Mouse (Mus musculus) v-Abl transformed pro-B cells (cell line): Measurements from ENCODE around the gene Acap2.

Experiments used
- in situ Hi-C, 2 experiments: fragments of 400-800 bp; cut with MboI; formaldehyde crosslinking; loops; one replicate each; pipeline ENCODE4 v1.15.1; 2025; ENCODE audit not compliant: unreplicated experiment in 2 of 2

The Acap2 gene

DNA sequence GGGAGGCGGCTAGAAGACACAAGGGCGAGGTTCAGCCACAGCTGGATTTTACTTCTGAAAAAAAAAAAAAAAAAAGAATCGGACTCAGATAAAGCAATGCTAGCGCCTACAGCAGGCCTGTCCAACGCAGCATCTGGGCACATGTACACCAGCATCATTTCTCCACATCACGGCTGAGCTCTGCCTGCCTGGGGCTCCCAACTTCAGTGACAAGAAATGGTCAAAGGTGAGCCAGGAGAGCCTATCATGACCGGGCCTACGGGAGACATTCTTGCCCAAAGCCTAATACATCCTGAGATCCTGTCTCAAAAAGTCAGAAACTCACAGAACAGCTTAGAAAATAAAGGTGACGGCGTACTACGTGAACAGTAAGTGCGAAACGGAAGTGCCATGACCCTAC is 140.3 kb downstream of the Acap2 start:
- in situ Hi-C loops = loop anchor here in 1 of 2 experiments (25.0 kb wide), 2 partner anchors 698 to 798 kb away; partner anchors contain the start of gene Cpn2

DNA sequence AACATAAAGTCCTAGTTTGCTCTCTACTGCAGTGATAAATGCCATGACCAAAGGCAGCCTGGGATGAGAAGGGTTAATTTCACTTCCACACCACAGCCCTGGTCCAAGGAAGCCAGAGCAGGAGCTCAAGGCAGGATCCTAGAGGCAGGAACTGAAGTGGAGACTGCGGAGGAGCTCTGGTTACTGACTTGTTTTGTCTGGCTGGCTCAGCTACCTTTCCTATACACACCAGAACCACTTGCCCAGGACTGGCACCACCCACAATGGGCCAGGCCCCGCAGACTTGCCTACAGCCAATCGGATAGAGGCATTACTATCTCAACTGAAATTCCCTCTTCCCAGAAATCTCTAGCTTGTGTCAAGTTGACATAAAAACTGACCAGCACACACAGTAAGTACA is 140.8 kb downstream of the Acap2 start:
- in situ Hi-C loops = loop anchor here in 1 of 2 experiments (25.0 kb wide), 2 partner anchors 698 to 798 kb away; partner anchors contain the start of gene Cpn2

- in situ Hi-C loops = loop anchor here in 1 of 2 experiments (25.0 kb wide), 2 partner anchors 697 to 797 kb away; partner anchors contain the start of gene Cpn2
These were observed 141.3 kb downstream of the Acap2 start for GRCm38 (mm10) chr16:31059730-31060129.

- in situ Hi-C loops = loop anchor here in 1 of 2 experiments (25.0 kb wide), 2 partner anchors 691 to 791 kb away; partner anchors contain the start of gene Cpn2
These were observed 148.2 kb downstream of the Acap2 start for GRCm38 (mm10) chr16:31052812-31053211.

- in situ Hi-C loops = loop anchor here in 1 of 2 experiments (25.0 kb wide), 2 partner anchors 690 to 790 kb away; partner anchors contain the start of gene Cpn2
These were observed 148.8 kb downstream of the Acap2 start for GRCm38 (mm10) chr16:31052177-31052726.

DNA sequence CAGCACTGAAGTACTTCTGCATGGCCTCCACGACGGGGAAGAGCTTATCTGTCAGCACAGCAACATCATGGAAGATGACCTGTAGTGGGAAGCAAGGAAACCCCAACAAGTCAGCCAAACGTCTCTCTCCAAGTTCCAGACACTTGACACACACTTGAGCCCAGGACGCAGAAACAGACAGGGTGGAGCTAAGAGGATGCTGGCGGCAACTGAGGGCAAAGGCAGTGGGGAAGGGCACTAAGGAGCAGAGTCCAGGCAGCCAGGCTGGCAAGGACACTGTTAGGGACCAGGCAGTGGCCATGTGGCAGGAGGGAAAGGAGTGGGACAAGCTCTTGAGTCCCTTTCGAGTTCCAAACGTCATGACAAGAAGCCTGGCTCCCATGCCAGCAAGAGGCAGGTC is 150.3 kb downstream of the Acap2 start:
- in situ Hi-C loops = loop anchor here in 1 of 2 experiments (25.0 kb wide), 2 partner anchors 688 to 788 kb away; partner anchors contain the start of gene Cpn2

- in situ Hi-C loops = no loop called here
These were observed 152.9 kb downstream of the Acap2 start for GRCm38 (mm10) chr16:31048194-31048593.

GRCm38 (mm10) chr16:31047186-31047898 is 153.7 kb downstream of the Acap2 start:
- in situ Hi-C loops = no loop called here

GRCm38 (mm10) chr16:31046217-31046659 is 154.8 kb downstream of the Acap2 start:
- in situ Hi-C loops = no loop called here

DNA sequence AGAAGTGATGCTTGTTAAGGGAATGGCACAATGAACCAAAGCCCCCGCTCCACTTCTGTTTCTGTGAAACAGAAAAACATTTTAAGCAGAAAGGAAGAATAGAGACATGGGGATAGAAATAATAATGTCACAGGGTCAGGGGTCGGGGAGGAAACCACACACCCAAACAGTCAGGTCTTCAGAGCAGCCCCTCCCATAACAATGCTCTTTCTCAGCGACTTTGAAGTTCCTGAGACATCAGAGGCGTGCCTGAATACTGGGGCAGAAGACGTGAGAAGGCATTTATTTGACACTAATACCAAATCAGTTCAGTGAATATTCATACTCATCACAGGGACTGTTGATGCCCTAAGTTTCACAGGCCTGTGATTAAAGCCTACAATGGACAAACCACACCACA is 155.8 kb downstream of the Acap2 start:
- in situ Hi-C loops = no loop called here

DNA sequence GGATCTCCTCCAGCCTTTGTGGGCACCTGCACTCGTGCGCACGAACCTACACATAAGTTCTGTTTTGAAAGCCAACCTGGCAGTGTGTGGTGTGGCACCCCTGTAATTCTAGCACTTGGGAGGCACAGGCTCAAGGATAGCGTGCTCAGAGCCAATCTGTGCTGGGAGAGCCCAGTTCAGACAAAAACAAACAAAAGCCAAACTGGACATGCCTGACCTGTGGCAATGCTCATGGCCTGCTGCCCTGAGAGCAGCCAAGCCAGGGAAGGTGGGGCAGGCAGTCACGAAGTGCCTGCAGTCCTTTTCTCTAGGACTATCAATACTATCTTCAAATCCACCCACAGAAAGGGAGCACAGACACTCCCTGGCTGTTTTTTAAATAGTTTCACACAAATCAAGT is 157.9 kb downstream of the Acap2 start:
- in situ Hi-C loops = no loop called here
